Mouse (Mus musculus) lung, embryonic 16.5 days (tissue): ENCODE measurements at regions not wholly inside any gene's neighbourhood (a gene's known extent, or its start where the extent isn't known, plus 50 kb on each side); places are given as distances from the start of the nearest gene placed in this dataset.

ENCODE experiments used
- ATAC-seq: fragments of 200-750 bp; cut with Nextera tagmentation; 2 replicates; pipeline ENCODE4 v1.8.0; 2017; ENCODE audit warnings: low read depth, mild to moderate bottlenecking, moderate library complexity
- H3K27ac ChIP-seq: fragments of 300-500 bp; sonication (generic); 2 replicates; pipeline ENCODE4 v1.5.1; 2014; ENCODE audit warnings: mild to moderate bottlenecking, control low read depth, low read length
- H3K27me3 ChIP-seq: fragments of 300-500 bp; sonication (generic); 2 replicates; pipeline ENCODE4 v1.6.1; 2014; ENCODE audit warnings: low read depth, low read length, mixed read lengths; ENCODE audit not compliant: control insufficient read depth, insufficient read depth
- H3K36me3 ChIP-seq: fragments of 300-500 bp; sonication (generic); 2 replicates; pipeline ENCODE4 v1.6.1; 2014; ENCODE audit warnings: low read length; ENCODE audit not compliant: control insufficient read depth, insufficient read depth
- H3K4me1 ChIP-seq: fragments of 300-500 bp; sonication (generic); replicated peaks from 2 replicates; pipeline ENCODE4 v1.6.1; 2014; ENCODE audit warnings: low read length, mixed read lengths; ENCODE audit not compliant: control insufficient read depth, insufficient read depth
- H3K4me2 ChIP-seq: fragments of 300-500 bp; sonication (generic); 2 replicates; pipeline ENCODE4 v1.6.1; 2014; ENCODE audit warnings: low read depth, low read length, control low read depth
- H3K4me3 ChIP-seq: fragments of 300-500 bp; sonication (generic); 2 replicates; pipeline ENCODE4 v1.5.1; 2014; ENCODE audit warnings: mild to moderate bottlenecking, low read length, control low read depth
- H3K9ac ChIP-seq: fragments of 300-500 bp; sonication (generic); 2 replicates; pipeline ENCODE4 v1.6.1; 2014; ENCODE audit warnings: low read length, control low read depth
- H3K9me3 ChIP-seq: fragments of 300-500 bp; sonication (generic); 2 replicates; pipeline ENCODE4 v1.6.1; 2016; ENCODE audit warnings: low read length; ENCODE audit not compliant: control insufficient read depth
- WGBS: fragments of 180-500 bp; shearing (Covaris S2); extraction: QIAGEN DNeasy Blood & Tissue Kit; methylation state at CpG from one replicate; pipeline ENCODE4 v1.1.7; 2014; 5-methylcytosine and 5-hydroxymethylcytosine counted together

GRCm38 (mm10) chr9:101689532-101690401 is 171.9 kb upstream of the 9630041A04Rik start:
- H3K4me3 ChIP-seq: no peak overlapping the region
- 13% methylated on average over 11 of the region's 11 CpGs for WGBS
- no peaks in the 10 kb centered on the region for H3K9me3 ChIP-seq
- no peak overlapping the region for H3K27ac ChIP-seq
- ATAC-seq: peak; percentile 61
- no peaks in the 10 kb centered on the region for H3K36me3 ChIP-seq
- H3K9ac ChIP-seq: no peak overlapping the region
- H3K4me2 ChIP-seq: no peak overlapping the region
- no peaks in the 10 kb centered on the region for H3K4me1 ChIP-seq
- no peaks in the 10 kb centered on the region; the same call in 1 of the 2 replicates for H3K27me3 ChIP-seq

GRCm38 (mm10) chr9:101687226-101687625 is 174.4 kb upstream of the 9630041A04Rik start:
- no peaks in the 10 kb centered on the region; the same call in 1 of the 2 replicates for H3K27me3 ChIP-seq
- no peaks in the 10 kb centered on the region for H3K4me1 ChIP-seq
- no peak overlapping the region for H3K27ac ChIP-seq
- H3K4me3 ChIP-seq: no peak overlapping the region
- H3K36me3 ChIP-seq: no peaks in the 10 kb centered on the region
- H3K4me2 ChIP-seq: no peak overlapping the region
- no peaks in the 10 kb centered on the region for H3K9me3 ChIP-seq
- no peak overlapping the region for H3K9ac ChIP-seq
- WGBS: 77% methylated on average over 6 of the region's 6 CpGs
- ATAC-seq: no peak

- no peaks in the 10 kb centered on the region for H3K4me1 ChIP-seq
- no peaks in the 10 kb centered on the region for H3K9me3 ChIP-seq
- no peak for ATAC-seq
- no peaks in the 10 kb centered on the region for H3K36me3 ChIP-seq
- no peaks in the 10 kb centered on the region for H3K27me3 ChIP-seq
- 56% methylated on average over 2 of the region's 2 CpGs for WGBS
- H3K4me2 ChIP-seq: no peak overlapping the region
- H3K4me3 ChIP-seq: no peak overlapping the region
- H3K27ac ChIP-seq: no peak overlapping the region
- no peak overlapping the region for H3K9ac ChIP-seq
Observed at GRCm38 (mm10) chr9:101677563-101677962, 184.1 kb upstream of the 9630041A04Rik start.

GRCm38 (mm10) chr9:101670111-101670510 is 191.5 kb upstream of the 9630041A04Rik start:
- no peak for ATAC-seq
- H3K9ac ChIP-seq: no peak overlapping the region
- H3K4me2 ChIP-seq: no peak overlapping the region
- H3K9me3 ChIP-seq: no peaks in the 10 kb centered on the region
- no peak overlapping the region for H3K27ac ChIP-seq
- H3K36me3 ChIP-seq: no peaks in the 10 kb centered on the region
- H3K4me3 ChIP-seq: no peak overlapping the region
- no peaks in the 10 kb centered on the region for H3K4me1 ChIP-seq
- no peaks in the 10 kb centered on the region for H3K27me3 ChIP-seq
- whole genome bisulfite sequencing: 67% methylated on average over 1 of the region's 1 CpGs

- Histone ChIP-seq H3K27me3 (no peaks in the 10 kb centered on the region), H3K4me1 (no peaks in the 10 kb centered on the region), H3K4me3 (no peak overlapping the region), H3K36me3 (no peaks in the 10 kb centered on the region), H3K4me2 (no peak overlapping the region), H3K9ac (no peak overlapping the region), H3K9me3 (no peaks in the 10 kb centered on the region), H3K27ac (no peak overlapping the region)
- no peak for ATAC-seq
- 82% methylated on average over 5 of the region's 5 CpGs for WGBS
Observed at GRCm38 (mm10) chr9:101649816-101650215, 211.8 kb upstream of the 9630041A04Rik start.

- WGBS: 2% methylated on average over 3 of the region's 3 CpGs
- H3K4me1 ChIP-seq: no peaks in the 10 kb centered on the region
- H3K36me3 ChIP-seq: no peaks in the 10 kb centered on the region
- no peak overlapping the region for H3K9ac ChIP-seq
- H3K9me3 ChIP-seq: no peaks in the 10 kb centered on the region
- ATAC-seq: peak; percentile 94
- no peaks in the 10 kb centered on the region for H3K27me3 ChIP-seq
- H3K4me3 ChIP-seq: no peak overlapping the region
- H3K4me2 ChIP-seq: no peak overlapping the region
- no peak overlapping the region for H3K27ac ChIP-seq
Observed at GRCm38 (mm10) chr9:101641524-101641923, 220.1 kb upstream of the 9630041A04Rik start.

GRCm38 (mm10) chr9:101640598-101640997 is 221.0 kb upstream of the 9630041A04Rik start:
- H3K4me3 ChIP-seq: no peak overlapping the region
- H3K36me3 ChIP-seq: no peaks in the 10 kb centered on the region
- no peaks in the 10 kb centered on the region for H3K27me3 ChIP-seq
- no peak overlapping the region for H3K4me2 ChIP-seq
- no peak overlapping the region for H3K9ac ChIP-seq
- H3K4me1 ChIP-seq: no peaks in the 10 kb centered on the region
- no peaks in the 10 kb centered on the region for H3K9me3 ChIP-seq
- ATAC-seq: peak; percentile 41
- no peak overlapping the region for H3K27ac ChIP-seq

- H3K36me3 ChIP-seq: no peaks in the 10 kb centered on the region
- no peak overlapping the region for H3K27ac ChIP-seq
- ATAC-seq: no peak
- no peaks in the 10 kb centered on the region for H3K9me3 ChIP-seq
- peaks cover 3% of the 10 kb centered on the region; the same call in 1 of the 2 replicates for H3K4me1 ChIP-seq
- no peaks in the 10 kb centered on the region for H3K27me3 ChIP-seq
- H3K4me3 ChIP-seq: no peak overlapping the region
- WGBS: 68% methylated on average over 2 of the region's 2 CpGs
- H3K4me2 ChIP-seq: no peak overlapping the region
- H3K9ac ChIP-seq: no peak overlapping the region
Observed at GRCm38 (mm10) chr9:101616261-101616660, 245.4 kb upstream of the 9630041A04Rik start.

- peaks cover 6% of the 10 kb centered on the region; the same call in 1 of the 2 replicates for H3K4me1 ChIP-seq
- no peak overlapping the region for H3K4me2 ChIP-seq
- H3K4me3 ChIP-seq: no peak overlapping the region
- WGBS: 74% methylated on average over 3 of the region's 3 CpGs
- no peak overlapping the region for H3K27ac ChIP-seq
- H3K27me3 ChIP-seq: no peaks in the 10 kb centered on the region
- H3K9ac ChIP-seq: no peak overlapping the region
- H3K36me3 ChIP-seq: no peaks in the 10 kb centered on the region
- ATAC-seq: no peak
- H3K9me3 ChIP-seq: no peaks in the 10 kb centered on the region
Observed at GRCm38 (mm10) chr9:101615176-101615575, 246.5 kb upstream of the 9630041A04Rik start.
